Mouse (Mus musculus) neural tube, embryonic 13.5 days (tissue): ENCODE results near the gene Hoxc4. TPM values are rescaled to one million over a fixed set of nuclear protein-coding genes. Genes with fewer than 3 reads are reported as not detected.

Experiments used
- ATAC-seq: fragments of 200-750 bp; cut with Nextera tagmentation; 2 replicates; pipeline ENCODE4 v1.8.0; 2017; ENCODE audit warnings: low read depth, mild to moderate bottlenecking, moderate TSS enrichment, moderate library complexity
- H3K27ac ChIP-seq: fragments of 300-500 bp; sonication (generic); replicated peaks from 2 replicates; pipeline ENCODE4 v1.5.1; 2015; ENCODE audit warnings: moderate library complexity, mild to moderate bottlenecking, inconsistent platforms
- H3K27me3 ChIP-seq: fragments of 300-500 bp; sonication (generic); 2 replicates; pipeline ENCODE4 v1.6.1; 2015; ENCODE audit warnings: mild to moderate bottlenecking, inconsistent platforms
- H3K36me3 ChIP-seq: fragments of 300-500 bp; sonication (generic); 2 replicates; pipeline ENCODE4 v1.6.1; 2015; ENCODE audit warnings: mild to moderate bottlenecking, inconsistent platforms
- H3K4me1 ChIP-seq: fragments of 300-500 bp; sonication (generic); replicated peaks from 2 replicates; pipeline ENCODE4 v1.6.1; 2015; ENCODE audit warnings: inconsistent platforms
- H3K4me2 ChIP-seq: fragments of 300-500 bp; sonication (generic); 2 replicates; pipeline ENCODE4 v1.6.1; 2015; ENCODE audit warnings: inconsistent platforms, mild to moderate bottlenecking, moderate library complexity
- H3K4me3 ChIP-seq: fragments of 300-500 bp; sonication (generic); 2 replicates; pipeline ENCODE4 v1.5.1; 2015; ENCODE audit warnings: mild to moderate bottlenecking, inconsistent platforms
- H3K9ac ChIP-seq: fragments of 300-500 bp; sonication (generic); 2 replicates; pipeline ENCODE4 v1.6.1; 2015; ENCODE audit warnings: moderate library complexity, mild to moderate bottlenecking, inconsistent platforms
- H3K9me3 ChIP-seq: fragments of 300-500 bp; sonication (generic); 2 replicates; pipeline ENCODE4 v1.6.1; 2016; ENCODE audit warnings: inconsistent platforms
- whole genome bisulfite sequencing: fragments of 180-500 bp; shearing (Covaris S2); methylation state at CpG from one replicate; pipeline ENCODE4 v1.1.7; 2015; 5-methylcytosine and 5-hydroxymethylcytosine counted together
- polyA plus RNA-seq: library from polyadenylated mRNA; unstranded; fragments of >200 nt; fragmentation: Nextera tagmentation; extraction: Ambion mirVana; gene quantifications from 2 replicates; pipeline ENCODE4 v1.2.1, GENCODE M21; 2015

Gene Hoxc4
- polyA plus RNA-seq, 1 experiment from 2014 or later, result 40.2 TPM

DNA sequence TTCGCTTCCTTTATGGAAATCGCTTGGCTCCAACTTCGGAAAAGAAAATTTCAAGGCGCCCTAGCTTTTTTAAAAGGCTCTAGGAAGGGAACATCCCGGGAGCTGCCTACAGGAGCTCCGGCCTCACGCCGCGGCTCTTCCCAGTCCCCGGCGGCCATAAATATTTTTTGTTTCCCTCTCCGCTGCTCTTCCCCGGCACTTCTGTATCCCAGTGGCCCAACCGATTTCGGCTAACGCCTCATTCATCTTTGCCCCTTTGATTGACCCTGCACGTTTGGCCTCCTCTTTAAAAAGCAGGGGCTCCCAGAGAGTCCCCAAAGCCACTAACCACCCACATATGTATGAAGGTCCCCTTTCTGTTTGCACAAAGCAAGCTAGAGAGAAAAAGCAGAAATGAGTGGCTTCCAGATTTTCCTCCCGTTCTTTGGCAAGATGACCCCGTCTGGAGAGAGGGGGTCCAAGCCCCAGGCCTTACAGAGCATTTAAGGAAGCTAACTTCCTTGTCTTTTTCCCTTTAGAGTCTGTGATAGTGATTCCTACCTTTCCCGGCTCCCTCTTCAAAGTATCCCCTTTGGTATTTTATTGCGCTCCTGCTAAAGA, 40.8 kb downstream of the Hoxc4 start:
- no peaks in the 10 kb centered on the region for H3K36me3 ChIP-seq
- H3K9me3 ChIP-seq, result no peaks in the 10 kb centered on the region
- WGBS, result 2% methylated on average over 21 of the region's 21 CpGs
- H3K27ac ChIP-seq, result peak overlapping the region; percentile 95
- peak overlapping the region; percentile 67 for H3K4me2 ChIP-seq
- H3K4me1 ChIP-seq, result peaks cover 93% of the 10 kb centered on the region
- ATAC-seq, result no peak
- H3K4me3 ChIP-seq, result peak overlapping the region; percentile 41
- peak overlapping the region; percentile 85 for H3K9ac ChIP-seq
- no peaks in the 10 kb centered on the region for H3K27me3 ChIP-seq

DNA sequence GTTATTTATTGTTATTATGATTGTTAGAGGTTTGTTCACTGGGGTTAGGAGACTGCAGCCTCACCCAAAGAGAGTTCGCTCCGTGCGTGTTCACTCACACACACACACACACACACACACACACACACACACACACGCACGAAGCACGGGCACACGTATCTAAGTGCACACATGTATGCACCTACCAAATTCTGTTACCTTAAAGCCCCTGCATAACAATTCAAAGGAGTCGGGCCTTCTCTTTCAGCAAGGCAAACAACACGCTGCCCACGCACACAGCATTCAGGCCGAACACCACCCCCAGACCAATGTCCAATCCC, 41.2 kb downstream of the Hoxc4 start:
- no peaks in the 10 kb centered on the region for H3K9me3 ChIP-seq
- peak overlapping the region; percentile 41 for H3K4me3 ChIP-seq
- H3K27me3 ChIP-seq, result no peaks in the 10 kb centered on the region

DNA sequence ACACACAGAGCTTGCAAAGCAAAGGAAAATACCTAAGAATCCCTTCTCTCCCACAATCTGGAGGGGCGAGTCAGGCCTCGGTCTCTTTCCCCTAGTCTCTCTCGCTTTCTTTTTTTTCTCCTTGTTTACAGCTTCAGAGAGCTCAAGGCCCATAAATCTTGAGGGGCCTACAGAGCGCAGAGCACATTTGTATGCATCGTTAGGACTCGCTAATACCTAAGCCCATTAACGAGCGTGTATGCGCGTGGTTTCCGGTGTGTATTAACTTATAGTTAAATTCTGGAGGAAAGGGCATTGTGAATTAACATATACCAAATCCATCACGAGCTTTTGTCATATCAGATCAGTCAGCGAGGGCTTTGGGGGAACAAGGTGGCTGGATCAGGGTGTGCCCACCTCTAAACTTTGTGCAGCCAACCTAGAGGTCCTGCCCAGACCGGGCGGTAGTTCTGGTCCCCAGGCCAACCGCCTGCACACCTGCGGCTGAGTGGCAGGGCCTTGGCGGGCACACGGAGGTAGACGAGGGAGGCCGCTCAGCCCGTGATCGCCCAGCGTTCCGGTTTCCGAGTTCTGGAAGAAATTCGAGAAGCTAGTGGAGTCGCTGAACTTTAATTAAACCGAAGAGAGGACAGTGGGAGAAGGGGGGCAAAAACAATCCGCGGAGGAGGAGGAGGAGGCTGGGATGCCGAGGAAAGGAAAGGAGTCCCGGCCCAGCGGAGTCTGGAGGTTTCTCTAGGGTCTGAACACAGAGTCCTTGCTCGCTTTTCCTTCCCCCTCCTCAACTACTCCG, 41.8 kb downstream of the Hoxc4 start:
- WGBS, result 2% methylated on average over 36 of the region's 36 CpGs
- H3K27me3 ChIP-seq, result no peaks in the 10 kb centered on the region
- H3K4me3 ChIP-seq, result peak overlapping the region; percentile 41

More for the DNA sequence above, 41.2 kb downstream of the Hoxc4 start:
- WGBS, result 6% methylated on average over 11 of the region's 11 CpGs
- Histone ChIP-seq H3K4me2 (peak overlapping the region; percentile 67), H3K4me1 (peaks cover 90% of the 10 kb centered on the region), H3K27ac (peak overlapping the region; percentile 95), H3K36me3 (no peaks in the 10 kb centered on the region), H3K9ac (peak overlapping the region; percentile 85)
- peak; percentile 28; the same call in 1 of the 2 replicates for ATAC-seq

DNA sequence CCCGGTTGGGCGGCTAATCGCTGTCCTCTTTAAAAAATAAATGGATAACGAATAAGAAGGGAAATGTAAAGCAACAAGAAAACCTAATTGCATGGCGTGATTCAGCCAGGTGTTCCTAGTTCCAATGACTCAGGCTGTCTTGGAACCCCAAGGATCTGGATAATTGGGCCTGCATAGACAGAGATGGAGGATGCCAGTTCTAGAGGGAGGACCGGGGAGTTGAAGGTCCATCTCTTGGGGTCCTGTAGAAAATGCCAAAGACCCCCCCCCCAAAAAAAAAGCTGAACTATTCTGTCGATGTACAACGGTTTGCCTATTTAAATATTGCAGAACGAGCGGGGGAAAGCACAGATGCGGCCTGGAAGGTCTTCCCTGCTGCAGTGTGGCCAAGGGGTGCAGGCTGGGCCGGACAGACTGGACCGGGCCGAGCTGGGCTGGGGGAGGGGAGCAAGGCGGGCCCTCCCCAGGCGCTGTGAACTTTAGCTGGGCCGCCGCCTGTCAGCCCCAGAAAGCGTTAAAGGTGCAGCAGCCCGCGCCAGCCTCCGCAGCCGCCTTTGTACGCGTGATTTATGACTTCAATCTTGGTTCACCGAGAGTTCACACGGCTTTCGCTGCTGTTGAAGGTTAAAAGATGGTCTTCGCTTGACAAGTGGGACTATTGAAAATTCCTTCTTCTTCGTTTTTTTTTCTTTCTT, 42.5 kb downstream of the Hoxc4 start:
- Histone ChIP-seq H3K4me3 (peak overlapping the region; percentile 41), H3K9me3 (no peaks in the 10 kb centered on the region), H3K36me3 (no peaks in the 10 kb centered on the region), H3K4me2 (peak overlapping the region; percentile 67), H3K27ac (peak overlapping the region; percentile 95), H3K4me1 (peaks cover 90% of the 10 kb centered on the region), H3K27me3 (no peaks in the 10 kb centered on the region), H3K9ac (peak overlapping the region; percentile 85)
- peak; percentile 40 for ATAC-seq
- under 1% methylated on average over 30 of the region's 30 CpGs for WGBS

More for the DNA sequence above, 41.8 kb downstream of the Hoxc4 start:
- H3K36me3 ChIP-seq, result no peaks in the 10 kb centered on the region
- H3K27ac ChIP-seq, result peak overlapping the region; percentile 95
- H3K4me1 ChIP-seq, result peaks cover 90% of the 10 kb centered on the region
- H3K9me3 ChIP-seq, result no peaks in the 10 kb centered on the region
- H3K4me2 ChIP-seq, result peak overlapping the region; percentile 67
- peak overlapping the region; percentile 85 for H3K9ac ChIP-seq
- peak; percentile 84 for ATAC-seq

DNA sequence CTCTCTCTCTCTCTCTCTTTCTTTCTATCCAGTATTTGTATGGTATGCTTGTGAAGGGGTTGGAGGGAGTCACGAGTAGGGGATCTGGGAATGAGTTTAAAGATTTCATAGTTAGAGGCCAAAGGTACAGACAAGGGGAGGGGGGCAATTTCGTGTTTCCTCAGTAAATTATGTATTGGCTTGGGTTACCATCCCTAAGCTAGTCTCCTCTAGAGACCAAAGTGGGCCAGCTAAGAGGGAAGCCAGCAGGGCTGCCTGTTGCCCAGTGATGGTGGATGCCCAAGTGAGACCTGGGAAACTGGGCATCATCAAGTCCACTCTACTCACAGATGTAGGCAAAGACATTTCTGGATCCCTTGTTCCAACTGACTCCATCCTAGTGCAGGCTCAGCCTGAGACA, 43.3 kb downstream of the Hoxc4 start:
- peak overlapping the region; percentile 95 for H3K27ac ChIP-seq

DNA sequence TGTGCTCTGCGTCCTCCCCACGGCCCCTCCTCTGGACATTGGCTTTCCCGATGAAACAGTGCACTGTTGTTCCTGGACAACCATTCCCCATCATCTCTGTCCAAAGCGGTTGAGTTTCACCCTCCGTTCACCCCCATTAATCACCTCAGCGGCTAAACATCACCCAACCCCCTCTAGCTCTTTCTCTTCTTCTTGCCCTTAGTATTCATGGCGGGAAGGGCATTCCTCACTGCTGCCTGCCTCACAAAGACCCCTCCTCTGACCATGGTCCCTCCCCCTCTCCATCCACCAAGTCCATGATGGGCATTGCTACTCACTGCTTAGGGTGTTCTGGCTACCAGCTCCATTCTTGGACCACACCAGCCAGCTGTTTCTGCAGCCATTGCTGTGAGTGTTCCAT, 46.9 kb downstream of the Hoxc4 start:
- Histone ChIP-seq H3K9ac (no peak overlapping the region), H3K27ac (peak overlapping the region; percentile 52), H3K4me1 (peaks cover 93% of the 10 kb centered on the region), H3K4me2 (no peak overlapping the region), H3K4me3 (no peak overlapping the region), H3K36me3 (no peaks in the 10 kb centered on the region), H3K27me3 (no peaks in the 10 kb centered on the region), H3K9me3 (no peaks in the 10 kb centered on the region)
- ATAC-seq, result peak; percentile 36; the same call in 1 of the 2 replicates
- 12% methylated on average over 7 of the region's 7 CpGs for WGBS

More for the DNA sequence above, 43.3 kb downstream of the Hoxc4 start:
- H3K36me3 ChIP-seq, result no peaks in the 10 kb centered on the region
- peaks cover 90% of the 10 kb centered on the region for H3K4me1 ChIP-seq
- no peak for ATAC-seq
- 2% methylated on average over 2 of the region's 2 CpGs for WGBS
- H3K4me2 ChIP-seq, result peak overlapping the region; percentile 67
- H3K9me3 ChIP-seq, result no peaks in the 10 kb centered on the region
- H3K27me3 ChIP-seq, result no peaks in the 10 kb centered on the region
- no peak overlapping the region for H3K4me3 ChIP-seq
- peak overlapping the region; percentile 85 for H3K9ac ChIP-seq

DNA sequence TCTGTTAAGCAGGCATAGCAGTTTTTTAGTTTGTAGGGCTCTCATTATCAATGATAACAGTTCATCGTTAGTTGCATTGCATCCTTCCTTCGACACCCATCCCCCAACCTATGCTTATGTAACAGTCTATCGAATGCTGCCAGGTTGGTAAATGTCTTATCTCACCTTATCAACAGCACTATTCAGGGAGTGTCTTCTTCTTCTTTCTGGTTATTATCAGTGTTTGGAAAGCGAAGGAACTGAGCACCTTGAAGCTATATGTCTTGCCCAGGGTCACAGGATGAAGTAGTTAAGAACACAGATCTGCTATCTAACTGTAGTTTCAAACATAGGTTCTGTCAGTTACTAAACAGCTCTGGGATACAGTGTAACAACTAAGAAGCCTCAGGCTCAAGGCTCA, 49.0 kb downstream of the Hoxc4 start:
- no peak for ATAC-seq
- Histone ChIP-seq H3K36me3 (no peaks in the 10 kb centered on the region), H3K9ac (no peak overlapping the region), H3K27me3 (no peaks in the 10 kb centered on the region), H3K9me3 (no peaks in the 10 kb centered on the region), H3K27ac (peak overlapping the region; percentile 23; the same call in 1 of the 2 replicates), H3K4me2 (no peak overlapping the region), H3K4me3 (no peak overlapping the region), H3K4me1 (peaks cover 83% of the 10 kb centered on the region)
- 66% methylated on average over 4 of the region's 4 CpGs for WGBS

DNA sequence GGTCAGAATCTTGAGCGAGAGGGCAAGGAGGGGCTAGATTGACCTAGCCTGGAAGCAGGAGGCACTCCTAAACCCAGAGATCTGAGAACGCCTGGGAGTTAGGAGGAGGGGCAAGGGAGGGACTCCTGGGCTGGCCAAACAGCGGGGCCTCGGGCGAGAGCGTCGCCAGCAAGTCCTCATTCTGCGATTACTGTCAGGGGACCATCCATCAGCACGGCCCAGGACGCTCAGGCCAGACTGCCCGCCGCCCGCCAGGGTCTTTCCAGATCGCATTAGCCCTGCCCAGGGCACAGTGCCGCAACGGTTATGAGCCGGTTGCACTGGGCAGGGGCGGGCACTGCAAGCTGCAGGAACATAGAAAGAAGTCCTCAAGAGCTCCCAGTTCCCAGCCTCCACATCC, 50.4 kb downstream of the Hoxc4 start:
- 1% methylated on average over 18 of the region's 18 CpGs for WGBS
- Histone ChIP-seq H3K4me3 (peak overlapping the region; percentile 20; the same call in 1 of the 2 replicates), H3K27ac (peak overlapping the region; percentile 70), H3K9me3 (no peaks in the 10 kb centered on the region), H3K9ac (peak overlapping the region; percentile 60), H3K27me3 (no peaks in the 10 kb centered on the region), H3K36me3 (no peaks in the 10 kb centered on the region), H3K4me2 (peak overlapping the region; percentile 50), H3K4me1 (peaks cover 72% of the 10 kb centered on the region)
- ATAC-seq, result peak; percentile 65; the same call in 1 of the 2 replicates

DNA sequence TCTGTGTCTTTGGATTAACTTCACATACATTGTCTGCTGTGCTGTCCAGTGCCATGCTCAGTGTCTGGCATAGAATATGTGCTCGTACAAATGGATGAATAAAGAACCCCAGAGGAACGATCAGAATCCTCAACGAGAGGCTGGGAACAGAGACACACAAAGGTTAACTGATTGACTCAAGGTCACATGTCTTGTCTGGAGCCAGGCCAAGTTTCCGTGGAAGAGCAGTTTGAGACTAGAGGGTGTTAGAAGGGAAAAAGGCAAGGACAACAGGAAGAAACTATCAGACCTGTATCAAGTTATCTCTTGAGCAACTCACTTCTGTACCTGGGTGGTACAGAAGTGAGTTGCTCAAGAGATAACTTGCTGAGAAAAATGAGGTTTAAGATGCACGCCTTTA, 52.5 kb downstream of the Hoxc4 start:
- no peak overlapping the region for H3K27ac ChIP-seq
- peaks cover 73% of the 10 kb centered on the region for H3K4me1 ChIP-seq
- no peak overlapping the region for H3K4me3 ChIP-seq
- no peaks in the 10 kb centered on the region for H3K9me3 ChIP-seq
- WGBS, result 38% methylated on average over 5 of the region's 5 CpGs
- no peak overlapping the region for H3K9ac ChIP-seq
- H3K27me3 ChIP-seq, result no peaks in the 10 kb centered on the region
- ATAC-seq, result no peak
- H3K36me3 ChIP-seq, result no peaks in the 10 kb centered on the region
- H3K4me2 ChIP-seq, result no peak overlapping the region

DNA sequence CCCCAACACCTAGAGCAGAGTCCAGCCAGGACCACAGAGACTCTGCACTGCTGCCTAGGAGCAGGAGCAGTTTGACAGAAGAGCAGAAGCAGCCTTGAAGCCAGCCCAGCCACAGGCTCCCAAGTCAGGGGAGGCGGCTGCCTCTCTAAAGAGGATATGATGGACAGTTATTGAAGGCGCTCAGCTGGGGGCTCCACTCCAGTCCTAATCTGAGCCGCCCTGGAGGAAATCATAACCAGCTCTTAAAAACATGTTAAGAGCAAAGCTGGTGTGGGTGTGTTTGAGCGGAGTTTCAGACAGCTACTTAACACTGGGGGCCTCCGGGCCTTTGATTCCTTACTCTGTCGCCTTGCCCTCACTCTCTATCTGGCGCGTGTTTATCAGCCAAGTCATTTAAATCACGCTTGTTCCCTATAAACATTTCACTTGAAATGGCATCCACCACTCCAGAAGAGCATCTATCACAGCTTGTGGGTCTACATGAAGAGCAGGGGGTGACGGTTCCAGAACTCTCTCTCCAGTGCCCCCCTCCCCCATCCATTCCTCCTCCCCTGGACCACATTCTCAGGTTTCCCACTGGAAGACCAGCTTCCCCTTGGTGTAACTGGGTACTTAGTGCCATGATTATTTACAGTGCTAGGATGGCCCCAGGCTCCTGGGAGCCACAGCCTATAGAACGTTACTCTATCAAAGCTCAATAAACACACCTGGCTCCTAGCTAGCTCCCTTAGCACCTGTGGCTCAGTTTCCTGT, 56.1 kb downstream of the Hoxc4 start:
- H3K9ac ChIP-seq, result no peak overlapping the region
- peaks cover 42% of the 10 kb centered on the region for H3K4me1 ChIP-seq
- WGBS, result 34% methylated on average over 11 of the region's 11 CpGs
- H3K4me3 ChIP-seq, result no peak overlapping the region
- no peak for ATAC-seq
- H3K27me3 ChIP-seq, result no peaks in the 10 kb centered on the region
- H3K36me3 ChIP-seq, result no peaks in the 10 kb centered on the region
- H3K27ac ChIP-seq, result no peak overlapping the region; the same call in 1 of the 2 replicates
- H3K4me2 ChIP-seq, result no peak overlapping the region
- H3K9me3 ChIP-seq, result no peaks in the 10 kb centered on the region

DNA sequence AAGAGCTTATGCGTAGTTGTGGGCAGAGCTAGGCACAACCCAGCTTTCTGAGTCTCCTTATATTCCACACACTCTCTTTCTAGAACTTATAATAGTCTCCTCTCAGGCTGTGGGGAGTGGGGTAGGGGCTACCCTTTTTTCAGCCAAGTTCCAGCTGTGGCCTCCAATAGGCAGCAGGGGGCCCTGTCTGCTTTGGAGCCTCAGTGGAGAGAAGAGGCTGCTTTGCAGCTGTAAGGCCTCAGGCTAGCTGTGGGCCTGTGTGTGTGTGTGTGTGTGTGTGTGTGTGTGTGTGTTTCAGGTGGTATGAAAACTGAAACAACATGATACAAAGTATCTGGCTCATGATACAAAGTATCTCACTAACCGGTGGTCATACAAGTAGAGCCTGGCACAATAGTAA, 58.9 kb downstream of the Hoxc4 start:
- WGBS, result 86% methylated on average over 2 of the region's 2 CpGs
- no peak for ATAC-seq
- H3K9me3 ChIP-seq, result no peaks in the 10 kb centered on the region
- no peak overlapping the region for H3K4me3 ChIP-seq
- H3K9ac ChIP-seq, result no peak overlapping the region
- H3K4me1 ChIP-seq, result peaks cover 37% of the 10 kb centered on the region
- no peak overlapping the region for H3K27ac ChIP-seq
- H3K27me3 ChIP-seq, result no peaks in the 10 kb centered on the region
- no peak overlapping the region for H3K4me2 ChIP-seq
- H3K36me3 ChIP-seq, result no peaks in the 10 kb centered on the region
